Mouse (Mus musculus): ENCODE results near the gene Zbtb43.

DNA sequence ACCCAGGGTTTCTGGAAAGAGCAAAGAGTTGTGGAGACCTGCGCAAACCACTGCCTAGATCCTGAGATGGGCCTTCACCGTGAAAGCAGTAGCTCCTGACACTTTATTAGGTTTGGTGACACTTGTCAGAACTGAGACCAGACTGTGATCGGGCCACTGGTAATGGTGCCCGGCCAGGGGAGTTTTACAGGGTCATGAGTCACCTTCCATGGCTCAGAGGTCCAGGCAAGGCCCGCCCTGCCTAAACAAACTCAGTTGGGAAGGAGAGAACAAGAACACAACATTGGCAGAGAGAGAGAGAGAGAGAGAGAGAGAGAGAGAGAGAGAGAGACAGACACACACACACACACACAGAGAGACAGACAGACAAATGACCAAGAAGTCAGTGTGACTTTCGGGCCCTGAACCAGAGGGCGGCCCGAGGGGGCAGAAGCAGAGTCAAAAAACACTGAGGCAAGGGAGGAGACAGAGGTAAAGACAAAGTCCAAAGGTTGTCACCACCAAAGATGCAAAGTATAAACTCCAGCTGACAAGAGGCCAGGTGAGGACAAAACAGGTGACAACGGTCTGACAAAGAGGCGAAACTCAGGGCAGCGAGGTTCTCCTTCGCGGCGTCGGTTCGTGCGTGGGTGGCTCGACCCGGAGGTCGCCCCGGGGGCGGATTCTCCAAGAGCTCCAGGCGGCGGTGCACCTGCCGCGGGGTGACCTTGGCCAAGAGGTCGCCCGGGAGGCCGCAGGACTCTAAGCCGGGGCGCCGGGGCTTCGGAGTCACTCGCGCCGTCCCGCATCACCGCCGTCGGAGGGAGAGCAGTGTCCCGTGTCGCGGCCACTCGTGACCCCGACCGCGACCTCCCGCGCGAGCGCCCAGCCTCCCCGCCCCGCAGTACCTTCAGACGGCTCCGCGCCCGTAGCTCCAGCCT, 553 bp downstream of the Zbtb43 start:
- TF ChIP-seq POLR2A (IDR thresholded peaks at IDR 0.05; ENCODE audit: low read depth, low read length) (no peak), CTCF (IDR thresholded peaks at IDR 0.05; ENCODE audit: extremely low read depth, insufficient read depth, insufficient read length, insufficient replicate concordance) (no peak)
